Mouse (Mus musculus): ENCODE data around the gene Serpina3c.
"Not testable (repeated sequence)": the region's sequence is repeated elsewhere in the genome, so short reads cannot be mapped to it uniquely, and the experiment has no call there.

The Serpina3c gene

DNA sequence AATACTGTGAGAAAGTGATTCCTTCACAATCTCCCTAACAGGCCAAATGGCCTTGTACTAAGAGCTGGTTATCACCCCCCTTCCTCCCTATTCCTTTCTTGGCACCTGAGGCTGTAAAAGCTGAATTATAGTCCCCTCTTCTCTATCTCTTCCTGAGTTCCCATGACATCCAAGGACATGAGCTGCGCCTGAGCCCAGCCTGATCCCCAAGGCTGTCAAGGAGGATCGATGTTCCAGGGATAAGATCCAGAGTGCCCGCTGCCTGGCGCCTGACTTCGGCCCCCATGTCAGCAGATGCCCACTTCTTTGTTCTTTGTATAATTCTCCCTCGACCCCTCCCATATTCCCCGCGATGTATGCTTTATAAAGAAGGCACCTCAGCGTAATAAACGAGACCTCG is 41.3 kb downstream of the Serpina3c start, which contains the start of gene Serpina3a:
Gene Serpina3a, plus strand, starts transcription at position 392 of the 400 bp plus-strand sequence.
- in situ Hi-C loops (cut with MboI, MseI) = not testable (repeated sequence)

DNA sequence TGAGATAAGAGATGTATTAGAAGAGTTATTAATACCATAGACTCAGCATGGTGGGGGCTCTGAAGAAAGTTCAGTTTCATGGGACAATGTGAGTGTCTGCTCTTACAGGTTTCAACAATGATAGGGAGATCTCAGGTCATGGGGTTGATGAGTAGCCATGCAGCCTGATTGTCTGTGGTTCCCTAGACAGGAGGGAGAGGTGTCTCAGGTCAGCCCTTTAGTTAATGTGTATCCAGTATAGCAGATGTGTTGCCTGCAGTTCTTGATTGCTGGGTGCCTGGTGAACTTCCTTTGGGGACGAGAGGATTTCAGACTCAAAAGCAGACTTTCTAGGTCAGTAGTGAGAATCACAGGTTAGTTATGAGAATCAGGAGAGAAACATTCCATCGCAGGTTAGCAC is 45.2 kb downstream of the Serpina3c start:
- in situ Hi-C loops (cut with MboI, MseI) = no loop called here

GRCm38 (mm10) chr12:104106919-104107318 is 46.8 kb downstream of the Serpina3c start:
- in situ Hi-C loops (cut with MboI, MseI) = no loop called here

- in situ Hi-C loops (cut with MboI, MseI) = no loop called here
Observed at GRCm38 (mm10) chr12:104105847-104106246, 47.8 kb downstream of the Serpina3c start.

DNA sequence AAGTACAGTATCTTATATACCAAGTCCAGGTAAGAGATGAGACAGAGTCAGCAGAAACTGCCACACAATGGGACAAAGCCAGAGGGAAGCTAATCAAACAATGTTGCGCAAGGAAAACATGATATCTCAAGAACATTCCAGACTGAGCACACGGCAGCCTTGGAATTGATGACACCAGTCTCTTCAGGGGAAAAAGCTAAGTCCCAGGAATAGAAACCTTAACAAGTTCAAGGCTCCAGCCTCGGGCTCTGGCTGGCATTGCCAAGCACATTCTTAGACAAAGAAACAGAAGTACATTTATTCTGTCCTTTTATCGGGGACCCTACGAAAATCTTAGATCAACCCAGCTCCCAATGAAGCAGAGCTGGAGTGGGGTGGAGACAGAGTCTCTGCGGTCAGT is 52.9 kb downstream of the Serpina3c start, which contains the start of gene Serpina5:
Gene Serpina5, plus strand, starts transcription at position 346 of the 400 bp plus-strand sequence.
- in situ Hi-C loops (cut with MboI, MseI) = no loop called here

Data from T-helper 1 cell (primary cell).